Mouse (Mus musculus): ENCODE results near the gene Sympk.

DNA sequence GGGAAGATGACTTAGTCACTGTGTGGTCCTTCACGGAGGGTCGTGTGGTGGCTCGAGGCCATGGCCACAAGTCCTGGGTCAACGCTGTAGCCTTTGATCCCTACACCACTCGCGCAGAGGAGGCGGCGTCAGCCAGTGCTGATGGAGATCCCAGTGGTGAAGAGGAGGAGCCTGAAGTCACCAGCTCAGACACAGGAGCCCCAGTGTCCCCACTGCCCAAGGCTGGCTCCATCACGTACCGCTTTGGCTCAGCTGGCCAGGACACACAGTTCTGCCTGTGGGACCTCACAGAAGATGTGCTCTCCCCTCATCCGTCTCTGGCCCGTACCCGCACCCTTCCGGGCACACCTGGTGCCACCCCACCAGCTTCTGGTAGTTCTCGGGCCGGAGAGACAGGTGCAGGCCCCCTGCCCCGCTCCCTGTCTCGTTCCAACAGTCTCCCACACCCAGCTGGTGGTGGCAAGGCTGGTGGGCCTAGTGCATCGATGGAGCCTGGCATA lies 56.3 kb downstream of the Sympk start:
- TF ChIP-seq POLR2A (IDR thresholded peaks at IDR 0.05; ENCODE audit: borderline replicate concordance, control insufficient read depth, low read depth, low read length) (no peak), CTCF (IDR thresholded peaks at IDR 0.05; ENCODE audit: control insufficient read depth, insufficient read depth, low read length) (no peak)

All from bone marrow, adult 2 months (tissue).